Mouse (Mus musculus) heart, adult 2 months (tissue): ENCODE results near the gene Psmd8.

ENCODE experiments used
- CTCF ChIP-seq: fragments of 200-600 bp; IDR thresholded peaks from 2 replicates; pipeline ENCODE4 v1.8.1; 2022; ENCODE audit warnings: antibody characterized with exemption, mild to moderate bottlenecking, moderate library complexity
- POLR2A ChIP-seq: fragments of 200-500 bp; IDR thresholded peaks from 2 replicates; pipeline ENCODE4 v1.6.1; 2011; ENCODE audit warnings: mild to moderate bottlenecking, low read depth, low read length, control low read depth; ENCODE audit not compliant: insufficient read depth

- TF ChIP-seq POLR2A (no peak), CTCF (no peak)
Measured at GRCm38 (mm10) chr7:29141416-29141815, 39.1 kb downstream of the Psmd8 start.
